Mouse (Mus musculus) forebrain, embryonic 11.5 days (tissue): ENCODE results near the gene Adgrl2. TPM values are rescaled to one million over a fixed set of nuclear protein-coding genes. Genes with fewer than 3 reads are reported as not detected.

Experiments
- ATAC-seq: fragments of 200-750 bp; cut with Nextera tagmentation; replicated peaks from 2 replicates; pipeline ENCODE4 v1.8.0; 2017; ENCODE audit warnings: moderate TSS enrichment; ENCODE audit not compliant: low FRiP score
- DNase-seq: peaks from one replicate; pipeline ENCODE4 v3.0.0-alpha.2; 2017; ENCODE audit warnings: low spot score
- H3K27ac ChIP-seq: fragments of 300-500 bp; sonication (generic); 2 replicates; pipeline ENCODE4 v1.5.1; 2014; ENCODE audit warnings: low read depth, low read length
- H3K27me3 ChIP-seq: fragments of 300-500 bp; sonication (generic); 2 replicates; pipeline ENCODE4 v1.6.1; 2014; ENCODE audit warnings: mild to moderate bottlenecking, low read length, mixed read lengths; ENCODE audit not compliant: control insufficient read depth, insufficient read depth
- H3K36me3 ChIP-seq: fragments of 300-500 bp; sonication (generic); 2 replicates; pipeline ENCODE4 v1.6.1; 2014; ENCODE audit warnings: mild to moderate bottlenecking, low read length, moderate library complexity, mixed read lengths; ENCODE audit not compliant: control insufficient read depth, insufficient read depth
- H3K4me1 ChIP-seq: fragments of 300-500 bp; sonication (generic); replicated peaks from 2 replicates; pipeline ENCODE4 v1.6.1; 2014; ENCODE audit warnings: low read length, mixed read lengths; ENCODE audit not compliant: control insufficient read depth, insufficient read depth
- H3K4me2 ChIP-seq: fragments of 300-500 bp; sonication (generic); 2 replicates; pipeline ENCODE4 v1.6.1; 2014; ENCODE audit warnings: low read depth, mild to moderate bottlenecking, low read length, moderate library complexity, mixed read lengths; ENCODE audit not compliant: severe bottlenecking
- H3K4me3 ChIP-seq: fragments of 300-500 bp; sonication (generic); 2 replicates; pipeline ENCODE4 v1.5.1; 2014; ENCODE audit warnings: low read depth, low read length
- H3K9ac ChIP-seq: fragments of 300-500 bp; sonication (generic); 2 replicates; pipeline ENCODE4 v1.6.1; 2014; ENCODE audit warnings: low read length
- H3K9me3 ChIP-seq: fragments of 300-500 bp; sonication (generic); 2 replicates; pipeline ENCODE4 v1.6.1; 2016; ENCODE audit warnings: low read length, mixed read lengths; ENCODE audit not compliant: control insufficient read depth
- WGBS: fragments of 180-500 bp; shearing (Covaris S2); extraction: QIAGEN DNeasy Blood & Tissue Kit; methylation state at CpG from one replicate; pipeline ENCODE4 v1.1.7; 2014; 5-methylcytosine and 5-hydroxymethylcytosine counted together
- polyA plus RNA-seq: library from polyadenylated mRNA; unstranded; fragments of >200 nt; fragmentation: Nextera tagmentation; extraction: Ambion mirVana; gene quantifications from 2 replicates; pipeline ENCODE4 v1.2.1, GENCODE M21; 2014

The Adgrl2 gene
- polyA plus RNA-seq, 1 experiment from 2014 or later: 112 TPM

DNA sequence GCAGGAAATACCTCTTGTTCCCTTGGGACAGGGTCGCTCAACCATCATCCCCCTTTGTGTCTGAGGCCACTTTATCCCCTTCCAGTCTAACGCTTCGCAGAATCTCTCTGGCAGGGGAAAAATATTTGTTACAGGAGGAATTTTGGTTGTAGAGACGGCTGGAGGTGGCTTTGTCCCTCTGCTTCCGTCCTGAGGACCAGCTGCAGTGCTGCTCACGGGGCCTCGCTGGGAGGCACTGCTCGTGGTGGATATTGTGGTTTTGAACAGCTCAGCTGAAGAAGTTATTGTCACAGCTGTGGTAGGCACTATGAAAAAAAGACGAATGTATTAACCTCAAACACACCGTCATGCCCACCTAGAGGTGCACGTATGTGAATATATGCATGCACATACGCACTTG lies 137.8 kb downstream of the Adgrl2 start:
- Histone ChIP-seq H3K9me3 (no peaks in the 10 kb centered on the region), H3K4me3 (no peak overlapping the region), H3K36me3 (peaks cover 6% of the 10 kb centered on the region; the same call in 1 of the 2 replicates), H3K9ac (no peak overlapping the region), H3K4me1 (peaks cover 7% of the 10 kb centered on the region; the same call in 1 of the 2 replicates), H3K27me3 (no peaks in the 10 kb centered on the region), H3K27ac (no peak overlapping the region), H3K4me2 (no peak overlapping the region)
- DNase-seq: no peak
- WGBS: 54% methylated on average over 12 of the region's 12 CpGs
- no peak; the same call in 1 of the 2 replicates for ATAC-seq

DNA sequence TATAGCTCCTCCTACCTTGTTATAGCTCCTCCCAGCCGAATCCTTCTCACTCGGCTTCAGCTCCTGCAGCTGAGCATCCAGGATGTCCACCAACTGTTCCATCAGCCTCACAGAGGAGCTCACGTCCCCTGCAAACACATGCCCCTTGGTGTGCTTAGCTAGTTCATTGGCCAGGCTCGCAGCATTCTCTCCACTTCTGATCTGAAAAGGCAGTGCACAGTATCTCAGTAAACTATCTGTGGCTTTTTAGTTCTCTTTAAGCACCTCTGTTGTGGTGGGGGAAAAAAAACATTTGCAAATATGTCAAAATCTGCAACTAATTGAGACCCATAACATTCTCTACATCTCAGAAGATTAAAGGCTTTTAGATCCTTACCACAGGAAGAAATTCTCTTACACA lies 139.5 kb downstream of the Adgrl2 start:
- H3K9me3 ChIP-seq: no peaks in the 10 kb centered on the region
- H3K36me3 ChIP-seq: peaks cover 6% of the 10 kb centered on the region; the same call in 1 of the 2 replicates
- no peak overlapping the region for H3K27ac ChIP-seq
- no peak for ATAC-seq
- no peak overlapping the region for H3K9ac ChIP-seq
- no peak overlapping the region for H3K4me3 ChIP-seq
- peaks cover 7% of the 10 kb centered on the region; the same call in 1 of the 2 replicates for H3K4me1 ChIP-seq
- no peak for DNase-seq
- no peak overlapping the region for H3K4me2 ChIP-seq
- WGBS: 84% methylated on average over 4 of the region's 4 CpGs
- no peaks in the 10 kb centered on the region for H3K27me3 ChIP-seq

DNA sequence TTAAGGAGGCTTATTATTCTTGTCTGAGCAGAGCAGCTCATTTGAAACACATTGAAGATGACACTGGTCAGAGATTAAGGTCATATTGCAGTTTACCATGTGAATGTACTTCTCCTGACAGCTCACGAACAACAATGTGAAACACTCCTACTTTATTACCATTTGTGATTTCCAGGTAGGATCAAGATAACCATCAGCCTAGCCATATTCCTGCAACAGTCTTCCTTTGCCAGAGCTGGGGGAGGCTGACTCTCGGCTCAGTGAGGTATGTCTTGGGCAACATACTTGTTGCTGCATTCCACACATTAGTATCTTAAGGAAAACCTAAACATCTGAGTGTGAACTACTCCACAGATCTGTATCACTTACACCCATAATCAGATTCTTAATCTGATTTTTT lies 142.0 kb downstream of the Adgrl2 start:
- Histone ChIP-seq H3K4me2 (no peak overlapping the region), H3K36me3 (peaks cover 6% of the 10 kb centered on the region; the same call in 1 of the 2 replicates), H3K4me1 (no peaks in the 10 kb centered on the region), H3K4me3 (no peak overlapping the region), H3K9ac (no peak overlapping the region), H3K27ac (no peak overlapping the region), H3K9me3 (no peaks in the 10 kb centered on the region), H3K27me3 (no peaks in the 10 kb centered on the region)
- ATAC-seq: no peak
- whole genome bisulfite sequencing: 91% methylated on average over 2 of the region's 2 CpGs
- no peak for DNase-seq

DNA sequence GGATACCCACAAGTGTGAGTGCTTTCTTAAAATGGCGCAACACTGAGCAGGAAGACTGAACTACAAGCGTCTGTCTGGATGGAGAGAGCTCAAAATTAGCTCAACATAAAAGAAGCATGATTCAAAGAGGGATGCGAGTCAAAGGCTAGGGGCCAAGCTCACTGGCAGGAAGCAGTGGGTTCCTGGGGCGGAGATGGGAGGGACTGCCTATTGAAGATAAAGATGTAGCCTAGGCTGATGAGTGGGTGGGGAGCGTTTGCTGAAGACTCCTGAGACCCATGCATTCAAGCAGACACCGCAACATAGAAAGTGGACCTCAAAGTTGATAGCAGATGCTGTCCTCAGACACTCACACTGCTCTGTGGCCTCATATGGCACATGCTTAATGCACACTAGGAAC lies 146.2 kb downstream of the Adgrl2 start:
- Histone ChIP-seq H3K36me3 (no peaks in the 10 kb centered on the region; the same call in 1 of the 2 replicates), H3K9me3 (no peaks in the 10 kb centered on the region), H3K27me3 (no peaks in the 10 kb centered on the region), H3K4me1 (0 out of 2 replicates have a peak, but pooled peaks cover 2% of the 10 kb centered on the region), H3K9ac (no peak overlapping the region), H3K27ac (no peak overlapping the region), H3K4me2 (no peak overlapping the region), H3K4me3 (no peak overlapping the region)
- 93% methylated on average over 6 of the region's 6 CpGs for WGBS
- no peak for ATAC-seq
- DNase-seq: no peak

DNA sequence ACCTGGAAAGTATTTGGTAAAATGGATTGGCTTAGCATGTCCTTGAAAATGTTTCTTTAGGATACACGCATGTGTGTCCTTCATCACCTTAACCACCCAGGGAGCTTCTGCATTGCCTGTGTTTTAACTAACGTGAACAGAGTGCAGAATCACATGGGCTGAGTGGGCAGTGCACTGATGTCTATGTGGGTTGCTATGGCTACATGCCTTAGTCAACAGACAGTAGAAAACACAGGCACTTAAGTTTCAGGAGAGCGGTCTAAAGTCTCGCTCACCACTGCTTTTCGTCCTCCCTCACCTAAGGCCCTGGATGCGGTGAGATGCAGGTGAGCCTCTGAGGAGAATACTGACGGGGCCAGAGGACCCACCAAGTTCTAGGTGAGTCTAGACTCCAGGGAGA lies 147.8 kb downstream of the Adgrl2 start:
- H3K27ac ChIP-seq: no peak overlapping the region
- peaks cover 4% of the 10 kb centered on the region; the same call in 1 of the 2 replicates for H3K4me1 ChIP-seq
- no peaks in the 10 kb centered on the region; the same call in 1 of the 2 replicates for H3K36me3 ChIP-seq
- DNase-seq (no peak), ATAC-seq (0 out of 2 replicates have a peak, but pooled peaks have one; percentile 52)
- H3K27me3 ChIP-seq: no peaks in the 10 kb centered on the region
- 89% methylated on average over 7 of the region's 7 CpGs for WGBS
- no peak overlapping the region for H3K4me3 ChIP-seq
- H3K9me3 ChIP-seq: no peaks in the 10 kb centered on the region
- no peak overlapping the region for H3K4me2 ChIP-seq
- no peak overlapping the region for H3K9ac ChIP-seq

DNA sequence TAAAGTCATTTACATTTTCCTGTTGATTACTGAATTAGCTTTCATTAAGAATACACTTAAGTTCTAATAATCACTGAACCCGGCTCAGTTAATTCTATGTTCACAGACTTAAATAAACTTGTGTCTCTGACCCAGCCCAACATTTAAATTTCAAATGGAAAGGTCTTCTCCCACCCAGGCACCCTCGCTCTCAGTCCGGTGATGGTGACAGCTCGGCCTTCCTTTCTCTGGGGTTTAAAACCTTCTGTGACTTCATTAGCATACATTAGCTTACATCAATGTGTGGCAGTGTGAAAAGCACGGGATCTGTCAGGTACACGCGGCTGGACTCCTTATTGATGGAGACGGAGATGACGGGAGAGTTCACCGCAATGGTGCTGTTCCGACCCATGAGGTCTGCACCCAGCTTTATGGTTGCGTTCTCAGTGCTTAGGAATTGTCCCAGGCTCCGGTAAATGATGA lies 151.5 kb downstream of the Adgrl2 start:
- H3K9me3 ChIP-seq: no peaks in the 10 kb centered on the region
- no peak overlapping the region for H3K4me3 ChIP-seq
- H3K4me1 ChIP-seq: peaks cover 4% of the 10 kb centered on the region; the same call in 1 of the 2 replicates
- no peak overlapping the region for H3K4me2 ChIP-seq
- no peak overlapping the region for H3K27ac ChIP-seq
- peaks cover 13% of the 10 kb centered on the region for H3K36me3 ChIP-seq
- ATAC-seq (peak; percentile 68), DNase-seq (no peak)
- no peak overlapping the region for H3K9ac ChIP-seq
- WGBS: 60% methylated on average over 13 of the region's 13 CpGs
- H3K27me3 ChIP-seq: no peaks in the 10 kb centered on the region

DNA sequence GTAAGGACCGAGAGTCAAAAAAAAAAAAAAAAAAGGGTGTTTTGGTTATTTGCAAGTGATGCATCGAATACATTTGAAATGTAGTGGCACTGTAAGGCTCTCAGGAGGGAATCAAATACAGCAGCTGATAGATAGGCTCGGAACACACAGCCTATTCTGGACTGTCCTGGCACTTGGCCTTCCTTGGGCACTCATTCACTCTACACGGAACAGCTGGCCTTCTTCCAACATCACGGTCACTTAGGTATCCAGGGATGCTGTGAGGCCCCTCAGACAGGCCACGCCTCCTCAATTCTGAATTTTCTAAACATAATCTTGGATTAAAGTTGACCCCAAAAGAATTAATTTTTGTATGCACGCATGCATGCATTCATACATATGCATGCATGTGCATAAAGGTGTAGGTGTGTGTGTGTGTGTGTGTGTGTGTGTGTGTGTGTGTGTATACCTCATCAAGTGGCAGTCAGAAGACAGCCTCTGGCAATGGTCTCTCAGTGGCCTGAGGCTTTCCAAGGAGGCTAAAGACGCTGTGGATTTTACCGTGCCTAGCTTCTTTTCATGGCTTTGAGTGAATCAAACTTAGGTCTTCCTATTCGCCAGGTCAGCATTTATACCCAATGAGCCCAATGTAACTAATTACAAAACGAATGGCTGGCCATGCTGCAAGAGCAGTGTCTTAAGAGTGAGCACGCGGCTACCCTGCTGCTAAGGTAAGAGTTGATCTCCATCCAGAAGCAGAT lies 152.1 kb downstream of the Adgrl2 start:
- peaks cover 13% of the 10 kb centered on the region for H3K36me3 ChIP-seq
- no peak for DNase-seq
- ATAC-seq: no peak
- no peaks in the 10 kb centered on the region for H3K27me3 ChIP-seq
- H3K4me3 ChIP-seq: no peak overlapping the region
- no peak overlapping the region for H3K4me2 ChIP-seq
- H3K9me3 ChIP-seq: no peaks in the 10 kb centered on the region
- H3K4me1 ChIP-seq: peaks cover 4% of the 10 kb centered on the region; the same call in 1 of the 2 replicates
- no peak overlapping the region for H3K27ac ChIP-seq
- WGBS: 73% methylated on average over 13 of the region's 13 CpGs
- no peak overlapping the region for H3K9ac ChIP-seq

DNA sequence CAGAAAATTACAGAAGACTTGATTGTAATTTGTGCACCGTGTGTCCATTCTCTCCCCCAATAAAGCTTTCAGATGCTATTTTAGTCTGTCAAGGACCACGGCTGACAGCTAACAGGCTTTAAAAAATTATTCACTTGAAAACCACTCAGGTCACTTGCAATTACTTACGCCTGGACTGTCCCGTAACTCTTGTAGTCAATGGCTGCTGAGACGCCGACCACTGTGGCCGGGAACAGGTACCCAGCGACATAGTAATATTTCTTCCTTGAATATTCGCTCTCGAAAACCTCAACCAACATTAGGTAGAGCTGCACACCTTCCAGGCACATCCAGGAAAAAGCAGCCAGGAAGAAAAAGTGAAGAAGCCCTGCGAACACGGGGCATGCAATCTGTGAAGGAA lies 155.2 kb downstream of the Adgrl2 start:
- H3K9me3 ChIP-seq: no peaks in the 10 kb centered on the region
- no peak for DNase-seq
- no peak for ATAC-seq
- H3K36me3 ChIP-seq: peaks cover 13% of the 10 kb centered on the region
- no peak overlapping the region for H3K4me3 ChIP-seq
- no peak overlapping the region for H3K27ac ChIP-seq
- 84% methylated on average over 12 of the region's 12 CpGs for WGBS
- peaks cover 2% of the 10 kb centered on the region; the same call in 1 of the 2 replicates for H3K4me1 ChIP-seq
- no peak overlapping the region for H3K9ac ChIP-seq
- H3K27me3 ChIP-seq: no peaks in the 10 kb centered on the region
- no peak overlapping the region for H3K4me2 ChIP-seq
